Mouse (Mus musculus): ENCODE results near the gene Dvl3.

GRCm38 (mm10) chr16:20511277-20511847, 5.4 kb upstream of the Dvl3 start:
- TF ChIP-seq POLR2A (IDR thresholded peaks at IDR 0.05; ENCODE audit: borderline replicate concordance, low read depth, low read length) (no peak), CTCF (IDR thresholded peaks at IDR 0.05; ENCODE audit: low read depth, low read length) (no peak)

Data from bone marrow macrophage, adult 2 months (primary cell).